Mouse (Mus musculus) spleen, postnatal 14 days (tissue): ENCODE measurements around the gene Yif1a.

ENCODE experiments used
- DNase-seq, 2 experiments: peaks; one replicate each; pipeline ENCODE4 v3.0.0; 2021 to 2022; ENCODE audit warnings: low spot score in 2 of 2

Yif1a gene

DNA sequence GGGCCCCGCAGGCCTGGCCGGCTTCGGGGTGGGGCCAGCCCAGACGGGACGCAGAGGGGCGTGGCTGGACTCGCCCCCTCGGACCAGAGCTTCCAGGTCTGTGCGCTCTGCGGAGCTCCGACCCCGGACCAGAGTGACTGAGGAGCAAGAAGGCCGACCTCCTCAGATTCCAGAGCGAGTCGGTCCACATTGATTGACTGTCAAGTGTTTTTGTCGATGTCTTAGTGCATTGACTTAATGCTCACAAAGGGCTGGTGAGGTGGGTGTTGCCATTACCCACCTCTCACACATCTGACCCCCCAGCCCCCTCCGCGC is 30.0 kb downstream of the Yif1a start, which contains the start of gene Klc2:
Gene Klc2 (minus strand): TSS at position 177 of the 315 bp plus-strand sequence.
- no peak for DNase-seq

DNA sequence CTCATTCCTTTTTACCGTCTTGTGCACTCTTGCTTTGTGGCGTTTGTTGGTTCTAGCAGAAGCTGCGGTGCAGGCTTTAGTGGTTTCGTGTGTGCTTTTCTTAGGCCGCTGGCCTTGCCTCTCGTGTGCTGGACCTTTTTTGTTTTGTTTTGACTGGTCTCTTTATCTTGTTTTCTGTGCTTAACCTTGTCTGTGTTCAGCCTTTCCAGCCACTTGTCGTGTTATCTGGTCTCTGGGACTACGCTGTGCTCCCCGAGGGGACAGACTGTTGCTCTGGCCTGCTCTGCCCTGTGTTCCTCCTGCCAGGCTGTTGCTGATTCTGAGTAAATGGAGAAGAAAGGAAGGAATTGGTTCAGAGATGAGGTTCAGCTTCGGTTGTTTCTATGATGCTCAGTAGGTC is 34.2 kb downstream of the Yif1a start:
- no peak for DNase-seq

DNA sequence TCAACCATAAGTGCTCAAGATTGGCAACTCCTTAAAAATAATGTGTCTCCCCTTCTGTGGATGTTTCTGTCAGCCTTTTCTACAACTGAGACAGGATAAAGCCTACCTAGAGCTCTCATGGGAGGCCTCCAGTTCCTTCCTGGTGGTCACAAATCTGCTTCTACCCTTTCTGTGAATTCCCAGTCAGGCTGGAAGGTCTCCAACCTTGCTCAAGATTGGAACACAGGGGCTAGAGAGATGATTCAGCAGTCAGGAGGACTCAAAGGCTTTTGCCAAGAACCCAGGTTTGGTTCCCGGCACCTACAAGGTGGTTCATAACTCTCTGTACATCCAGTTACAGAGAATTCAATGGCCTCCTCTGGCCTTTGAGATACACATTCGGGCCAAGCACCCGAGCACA is 34.9 kb downstream of the Yif1a start:
- no peak for DNase-seq

DNA sequence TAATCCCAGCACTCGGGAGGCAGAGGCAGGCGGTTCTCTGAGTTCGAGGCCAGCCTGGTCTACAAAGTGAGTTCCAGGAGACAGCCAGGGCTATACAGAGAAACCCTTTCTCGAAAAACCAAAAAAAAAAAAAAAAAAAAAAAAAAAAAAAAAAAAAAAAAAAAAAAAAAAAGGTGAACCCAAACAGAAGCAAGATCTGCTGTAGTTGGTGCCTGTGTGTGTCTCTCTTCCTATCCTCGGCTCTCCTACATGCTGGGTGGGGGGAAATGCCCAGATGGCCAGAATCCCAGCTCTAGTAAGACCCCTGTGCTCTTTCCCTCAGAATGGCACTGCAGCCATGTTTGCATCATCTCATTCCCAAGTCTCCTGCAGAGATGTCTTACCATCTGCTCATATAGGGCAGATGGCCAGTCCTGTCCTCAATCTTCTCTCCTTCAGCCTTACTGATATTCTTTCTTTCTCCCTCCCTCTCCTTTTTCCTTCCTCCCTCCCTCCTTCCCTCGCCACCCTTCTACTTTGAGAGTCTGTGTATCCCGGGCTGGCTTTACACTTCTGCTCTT is 35.8 kb downstream of the Yif1a start:
- no peak for DNase-seq

DNA sequence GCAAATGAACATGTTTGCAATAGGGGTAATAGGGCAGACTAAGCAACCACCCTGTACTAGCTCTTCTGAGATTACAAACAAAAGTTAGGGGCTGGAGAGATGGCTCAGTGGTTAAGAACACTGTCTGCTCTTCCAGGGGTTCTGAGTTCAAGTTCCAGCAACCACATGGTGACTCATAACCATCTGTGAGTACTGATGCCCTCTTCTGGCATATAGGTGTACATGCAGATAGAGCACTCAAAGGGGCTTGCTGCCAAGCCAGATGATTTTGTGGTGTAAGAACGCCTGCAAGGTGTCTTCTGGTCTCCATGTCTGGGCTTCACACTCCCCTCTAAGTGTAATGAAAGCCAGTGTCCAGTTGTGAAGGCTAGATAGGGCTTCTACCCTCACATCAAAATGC is 41.4 kb downstream of the Yif1a start:
- no peak for DNase-seq

DNA sequence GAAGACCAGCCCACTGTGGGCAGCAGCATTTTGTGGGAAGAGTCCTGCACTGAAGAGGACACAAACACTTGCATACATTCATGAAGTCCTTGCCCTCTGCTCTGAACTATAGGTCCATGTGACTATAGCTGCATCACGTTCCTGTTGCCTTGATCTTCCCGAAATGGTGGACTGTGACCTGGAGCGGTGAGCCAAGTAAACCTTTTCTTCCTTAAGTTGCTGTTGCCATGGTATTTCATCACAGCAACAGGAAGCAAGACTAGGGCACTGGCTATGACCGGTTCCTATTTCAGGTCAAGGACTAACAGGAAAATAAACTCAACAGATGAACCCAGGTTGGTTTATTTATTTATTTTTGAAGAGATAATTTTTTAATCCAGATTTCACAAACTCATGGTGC is 42.9 kb downstream of the Yif1a start:
- DNase-seq = no peak

DNA sequence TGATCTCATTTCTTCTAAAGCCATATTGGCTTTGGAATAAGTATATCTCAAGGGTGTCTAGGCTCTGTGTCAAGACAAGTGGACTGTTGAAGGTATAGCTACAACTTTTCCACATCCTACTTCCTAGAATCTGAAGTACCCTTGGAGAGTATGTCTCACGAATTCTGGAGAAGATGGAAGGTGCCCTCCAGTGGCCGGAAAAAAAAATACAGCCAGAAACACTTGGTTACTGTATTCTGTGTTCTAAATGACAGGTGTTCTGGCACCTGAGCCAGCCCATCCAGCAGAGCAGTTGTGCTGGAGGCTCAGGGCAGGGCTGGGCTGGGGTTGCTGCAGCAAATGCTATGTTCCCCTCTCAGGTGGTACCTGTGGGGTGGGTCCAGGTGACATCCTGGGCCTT is 51.3 kb downstream of the Yif1a start:
- peak in 1 of 2 experiments; percentile 30 for DNase-seq
